Mouse (Mus musculus) embryonic facial prominence, embryonic 11.5 days (tissue): ENCODE measurements around the gene Sap30l. TPM values are rescaled to one million over a fixed set of nuclear protein-coding genes. Genes with fewer than 3 reads are reported as not detected.
"Not testable (repeated sequence)": the region's sequence is repeated elsewhere in the genome, so short reads cannot be mapped to it uniquely, and the experiment has no call there.

Experiments
- ATAC-seq: fragments of 200-750 bp; cut with Nextera tagmentation; replicated peaks from 2 replicates; pipeline ENCODE4 v1.8.0; 2017; ENCODE audit warnings: low read depth; ENCODE audit not compliant: insufficient number of reproducible peaks, low FRiP score, low TSS enrichment
- DNase-seq: peaks from one replicate; pipeline ENCODE4 v3.0.0-alpha.2; 2015; ENCODE audit warnings: low spot score
- H3K27ac ChIP-seq: fragments of 300-500 bp; sonication (generic); replicated peaks from 2 replicates; pipeline ENCODE4 v1.5.1; 2014; ENCODE audit warnings: mild to moderate bottlenecking, low read depth, low read length, control low read depth
- H3K27me3 ChIP-seq: fragments of 300-500 bp; sonication (generic); 2 replicates; pipeline ENCODE4 v1.6.1; 2014; ENCODE audit warnings: mild to moderate bottlenecking, low read length, moderate library complexity, mixed read lengths; ENCODE audit not compliant: control insufficient read depth, insufficient read depth
- H3K36me3 ChIP-seq: fragments of 300-500 bp; sonication (generic); replicated peaks from 2 replicates; pipeline ENCODE4 v1.6.1; 2014; ENCODE audit warnings: low read depth, mild to moderate bottlenecking, low read length, moderate library complexity, mixed read lengths; ENCODE audit not compliant: control insufficient read depth, insufficient read depth
- H3K4me1 ChIP-seq: fragments of 300-500 bp; sonication (generic); 2 replicates; pipeline ENCODE4 v1.6.1; 2014; ENCODE audit warnings: low read length, mixed read lengths; ENCODE audit not compliant: control insufficient read depth, insufficient read depth
- H3K4me2 ChIP-seq: fragments of 300-500 bp; sonication (generic); 2 replicates; pipeline ENCODE4 v1.6.1; 2014; ENCODE audit warnings: low read depth, mild to moderate bottlenecking, control low read depth, low read length, moderate library complexity
- H3K4me3 ChIP-seq: fragments of 300-500 bp; sonication (generic); 2 replicates; pipeline ENCODE4 v1.5.1; 2014; ENCODE audit warnings: low read depth, low read length, control low read depth
- H3K9ac ChIP-seq: fragments of 300-500 bp; sonication (generic); replicated peaks from 2 replicates; pipeline ENCODE4 v1.6.1; 2014; ENCODE audit warnings: mild to moderate bottlenecking, control low read depth, low read length
- H3K9me3 ChIP-seq: fragments of 300-500 bp; sonication (generic); replicated peaks from 2 replicates; pipeline ENCODE4 v1.6.1; 2016; ENCODE audit warnings: mild to moderate bottlenecking, low read length, inconsistent platforms, mixed read lengths; ENCODE audit not compliant: control insufficient read depth
- WGBS: fragments of 180-500 bp; shearing (Covaris S2); extraction: QIAGEN DNeasy Blood & Tissue Kit; methylation state at CpG from one replicate; pipeline ENCODE4 v1.1.7; 2014; 5-methylcytosine and 5-hydroxymethylcytosine counted together
- polyA plus RNA-seq: library from polyadenylated mRNA; unstranded; fragments of >200 nt; fragmentation: Nextera tagmentation; extraction: Ambion mirVana; gene quantifications from 2 replicates; pipeline ENCODE4 v1.2.1, GENCODE M21; 2014

The Sap30l gene
- polyA plus RNA-seq, 1 experiment from 2014 or later: 16.2 TPM

- Histone ChIP-seq H3K4me2 (no peak overlapping the region), H3K36me3 (no peaks in the 10 kb centered on the region), H3K9me3 (no peaks in the 10 kb centered on the region), H3K27me3 (no peaks in the 10 kb centered on the region), H3K9ac (no peak overlapping the region), H3K27ac (no peak overlapping the region), H3K4me3 (no peak overlapping the region), H3K4me1 (no peaks in the 10 kb centered on the region)
- WGBS: 85% methylated on average over 4 of the region's 4 CpGs
- DNase-seq (no peak), ATAC-seq (no peak)
Measured at GRCm38 (mm10) chr11:57818189-57818588, 16.8 kb downstream of the Sap30l start.

GRCm38 (mm10) chr11:57819999-57820581 lies 18.7 kb downstream of the Sap30l start:
- DNase-seq (peak; percentile 84), ATAC-seq (peak; percentile 37; the same call in 1 of the 2 replicates)
- Histone ChIP-seq H3K9me3 (no peaks in the 10 kb centered on the region), H3K36me3 (no peaks in the 10 kb centered on the region), H3K27ac (no peak overlapping the region), H3K27me3 (no peaks in the 10 kb centered on the region), H3K4me2 (no peak overlapping the region), H3K4me3 (no peak overlapping the region), H3K9ac (no peak overlapping the region), H3K4me1 (no peaks in the 10 kb centered on the region)
- WGBS: 29% methylated on average over 9 of the region's 9 CpGs

- not testable (repeated sequence) for H3K4me3 ChIP-seq, DNase-seq, ATAC-seq, H3K9ac ChIP-seq, H3K4me2 ChIP-seq, H3K4me1 ChIP-seq, H3K9me3 ChIP-seq, H3K27ac ChIP-seq, H3K36me3 ChIP-seq
- peaks cover 14% of the 10 kb centered on the region for H3K27me3 ChIP-seq
- WGBS: 88% methylated on average over 2 of the region's 2 CpGs
Measured at GRCm38 (mm10) chr11:57823159-57823558, 21.7 kb downstream of the Sap30l start.

- peaks cover 18% of the 10 kb centered on the region for H3K27me3 ChIP-seq
Measured at GRCm38 (mm10) chr11:57823714-57824113, 22.3 kb downstream of the Sap30l start.

GRCm38 (mm10) chr11:57825234-57825633 lies 23.8 kb downstream of the Sap30l start:
- 44% methylated on average over 10 of the region's 11 CpGs for WGBS
- not testable (repeated sequence) for H3K4me3 ChIP-seq, DNase-seq, H3K4me1 ChIP-seq, H3K9me3 ChIP-seq, H3K27ac ChIP-seq, H3K9ac ChIP-seq, H3K36me3 ChIP-seq, ATAC-seq, H3K4me2 ChIP-seq
- H3K27me3 ChIP-seq: peaks cover 27% of the 10 kb centered on the region

More at GRCm38 (mm10) chr11:57823714-57824113, 22.3 kb downstream of the Sap30l start:
- ATAC-seq (no peak), DNase-seq (no peak)
- H3K9me3 ChIP-seq: no peaks in the 10 kb centered on the region
- 69% methylated on average over 7 of the region's 7 CpGs for WGBS
- no peak overlapping the region for H3K4me2 ChIP-seq
- H3K4me3 ChIP-seq: no peak overlapping the region
- no peak overlapping the region for H3K9ac ChIP-seq
- H3K4me1 ChIP-seq: no peaks in the 10 kb centered on the region
- H3K27ac ChIP-seq: no peak overlapping the region
- H3K36me3 ChIP-seq: no peaks in the 10 kb centered on the region

GRCm38 (mm10) chr11:57827048-57827914 lies 25.8 kb downstream of the Sap30l start:
- WGBS: under 1% methylated on average over 41 of the region's 41 CpGs
- Histone ChIP-seq H3K9me3 (no peaks in the 10 kb centered on the region), H3K9ac (no peak overlapping the region), H3K36me3 (no peaks in the 10 kb centered on the region), H3K4me3 (peak overlapping the region; percentile 15), H3K4me2 (peak overlapping the region; percentile 37), H3K4me1 (no peaks in the 10 kb centered on the region; the same call in 1 of the 2 replicates), H3K27me3 (peaks cover 45% of the 10 kb centered on the region), H3K27ac (no peak overlapping the region)
- ATAC-seq (no peak), DNase-seq (peak; percentile 43)

GRCm38 (mm10) chr11:57827915-57828545 lies 26.6 kb downstream of the Sap30l start:
- under 1% methylated on average over 33 of the region's 33 CpGs for WGBS
- no peaks in the 10 kb centered on the region for H3K9me3 ChIP-seq
- H3K36me3 ChIP-seq: no peaks in the 10 kb centered on the region
- H3K9ac ChIP-seq: no peak overlapping the region
- DNase-seq (peak; percentile 40), ATAC-seq (no peak; the same call in 1 of the 2 replicates)
- no peak overlapping the region for H3K27ac ChIP-seq
- peaks cover 52% of the 10 kb centered on the region for H3K27me3 ChIP-seq
- H3K4me1 ChIP-seq: peaks cover 3% of the 10 kb centered on the region; the same call in 1 of the 2 replicates
- H3K4me3 ChIP-seq: peak overlapping the region; percentile 15
- peak overlapping the region; percentile 37 for H3K4me2 ChIP-seq
